Mouse (Mus musculus): ENCODE results near the gene Pnliprp1. TPM values are rescaled to one million over a fixed set of nuclear protein-coding genes. Genes with fewer than 3 reads are reported as not detected.

Pnliprp1 gene
- polyA plus RNA-seq, 1 experiment from 2014 or later: not detected

DNA sequence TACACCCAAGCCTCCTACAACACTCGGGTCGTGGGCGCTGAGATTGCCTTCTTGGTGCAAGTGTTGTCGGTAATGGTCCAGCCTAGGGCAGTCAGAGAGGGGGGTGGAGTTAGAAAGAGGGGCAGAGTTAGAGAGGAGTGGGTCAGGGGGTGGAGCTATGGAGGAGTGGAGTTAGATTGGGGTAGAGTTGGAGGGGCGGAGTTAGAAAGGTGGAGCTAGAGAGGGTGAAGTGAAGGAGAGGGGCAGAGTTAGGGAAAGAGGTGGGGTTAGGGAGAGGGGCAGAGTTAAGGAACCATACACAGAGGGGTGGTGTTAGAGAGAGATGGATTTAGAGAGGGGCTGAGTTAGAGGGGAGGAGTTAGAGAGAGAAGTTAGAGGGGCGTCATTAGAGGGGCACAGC lies 33.6 kb downstream of the Pnliprp1 start:
- H3K4me2 ChIP-seq (ENCODE audit: low read length): no peak overlapping the region
- peak; percentile 27; the same call in 1 of the 2 replicates for ATAC-seq
- no peaks in the 10 kb centered on the region for H3K27me3 ChIP-seq (replicated peaks; ENCODE audit: control insufficient read depth, insufficient read depth, low read length)
- 22% methylated on average over 6 of the region's 6 CpGs for WGBS
- no peak overlapping the region for H3K9ac ChIP-seq (ENCODE audit: low read depth, low read length)
- H3K4me1 ChIP-seq (ENCODE audit: control insufficient read depth, insufficient read depth, low read depth, low read length): no peaks in the 10 kb centered on the region
- H3K36me3 ChIP-seq (ENCODE audit: control insufficient read depth, insufficient read depth, low read length): no peaks in the 10 kb centered on the region
- no peaks in the 10 kb centered on the region for H3K9me3 ChIP-seq (ENCODE audit: control insufficient read depth, low read length)
- H3K27ac ChIP-seq (ENCODE audit: low read depth, low read length): no peak overlapping the region
- no peak overlapping the region for H3K4me3 ChIP-seq (ENCODE audit: low read length)

DNA sequence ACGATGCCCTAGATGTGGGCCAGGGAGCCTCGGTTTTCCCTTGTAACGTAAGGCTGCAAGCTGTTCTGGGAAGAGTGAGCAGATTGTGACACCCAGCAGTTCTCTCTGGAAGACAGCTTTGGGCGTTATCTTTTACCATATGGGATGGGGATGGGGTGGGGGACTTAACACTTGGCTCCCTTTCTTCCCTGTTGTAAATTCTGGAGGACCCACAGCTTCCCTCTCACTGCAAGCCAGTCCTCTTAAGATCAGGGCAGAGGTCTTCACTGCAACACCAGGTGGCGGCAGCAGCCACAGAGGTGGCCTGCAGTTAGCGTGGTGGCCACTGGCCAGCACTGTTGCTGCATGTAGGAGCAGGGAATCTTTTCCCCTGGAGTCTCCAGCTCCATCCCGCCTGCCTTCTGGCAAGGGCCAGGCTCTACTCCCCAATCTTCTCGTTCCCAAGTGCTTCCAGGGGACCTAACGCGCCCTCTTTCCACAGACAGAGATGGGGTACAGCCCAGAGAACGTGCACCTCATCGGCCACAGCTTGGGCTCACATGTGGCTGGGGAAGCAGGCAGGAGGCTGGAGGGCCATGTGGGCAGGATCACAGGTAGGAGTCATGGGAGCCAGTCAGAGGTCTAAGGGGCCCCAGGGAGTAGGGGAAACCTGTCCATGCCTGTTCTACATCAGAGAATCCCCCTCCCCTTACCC lies 34.3 kb downstream of the Pnliprp1 start:
- Histone ChIP-seq H3K9me3 (ENCODE audit: control insufficient read depth, low read length) (no peaks in the 10 kb centered on the region), H3K4me3 (ENCODE audit: low read length) (no peak overlapping the region), H3K27me3 (replicated peaks; ENCODE audit: control insufficient read depth, insufficient read depth, low read length) (no peaks in the 10 kb centered on the region), H3K27ac (ENCODE audit: low read depth, low read length) (no peak overlapping the region), H3K4me1 (ENCODE audit: control insufficient read depth, insufficient read depth, low read depth, low read length) (no peaks in the 10 kb centered on the region; the same call in 1 of the 2 replicates), H3K4me2 (ENCODE audit: low read length) (peak overlapping the region; percentile 7; the same call in 1 of the 2 replicates), H3K36me3 (ENCODE audit: control insufficient read depth, insufficient read depth, low read length) (no peaks in the 10 kb centered on the region), H3K9ac (ENCODE audit: low read depth, low read length) (no peak overlapping the region; the same call in 1 of the 2 replicates)
- WGBS: 10% methylated on average over 12 of the region's 12 CpGs
- ATAC-seq: peak; percentile 85

DNA sequence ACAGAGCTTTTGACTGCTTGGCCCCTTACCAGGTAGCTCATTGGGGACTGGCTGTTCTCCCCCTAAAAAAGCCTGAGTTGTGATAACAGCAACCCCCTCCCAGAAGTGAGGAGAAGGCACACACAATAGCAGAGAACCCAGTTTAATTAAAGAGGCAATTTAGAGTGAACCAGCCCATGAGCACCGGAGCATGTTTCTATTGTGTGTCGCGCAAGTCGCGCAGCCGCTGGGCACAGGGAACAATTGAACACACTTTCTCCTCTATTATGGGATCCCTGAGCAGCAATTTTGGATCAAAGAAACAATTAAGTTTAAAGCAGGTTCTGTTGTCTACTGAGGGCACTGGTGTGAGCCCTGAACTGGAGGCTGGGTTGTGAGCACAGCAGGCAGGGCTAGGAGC lies 38.6 kb downstream of the Pnliprp1 start:
- Histone ChIP-seq H3K4me3 (ENCODE audit: low read length) (no peak overlapping the region), H3K9ac (ENCODE audit: low read depth, low read length) (no peak overlapping the region), H3K27ac (ENCODE audit: low read depth, low read length) (no peak overlapping the region), H3K4me2 (ENCODE audit: low read length) (no peak overlapping the region), H3K36me3 (ENCODE audit: control insufficient read depth, insufficient read depth, low read length) (no peaks in the 10 kb centered on the region), H3K27me3 (replicated peaks; ENCODE audit: control insufficient read depth, insufficient read depth, low read length) (no peaks in the 10 kb centered on the region), H3K4me1 (ENCODE audit: control insufficient read depth, insufficient read depth, low read depth, low read length) (no peaks in the 10 kb centered on the region; the same call in 1 of the 2 replicates), H3K9me3 (ENCODE audit: control insufficient read depth, low read length) (no peaks in the 10 kb centered on the region)
- no peak for ATAC-seq
- WGBS: 36% methylated on average over 6 of the region's 6 CpGs

DNA sequence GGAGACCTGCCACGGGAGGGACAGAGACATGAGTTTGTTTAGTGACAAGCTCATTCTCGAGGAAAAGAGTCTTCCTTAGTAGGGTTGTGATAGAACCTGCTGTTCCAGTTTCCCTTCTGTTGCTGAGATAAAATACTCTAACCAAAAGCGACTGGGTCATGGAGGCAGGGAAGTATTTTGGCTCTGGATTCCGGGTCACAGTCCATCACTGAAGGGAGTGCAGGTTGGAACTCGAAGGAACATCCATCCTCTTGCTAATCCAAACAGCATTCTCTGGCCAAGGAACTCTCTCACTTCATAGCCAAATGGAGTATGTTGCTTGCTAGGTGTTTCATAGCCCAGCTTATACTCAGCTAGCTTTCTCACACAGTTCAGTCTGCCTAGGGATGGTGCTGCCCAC lies 47.8 kb downstream of the Pnliprp1 start:
- Histone ChIP-seq H3K9me3 (ENCODE audit: control insufficient read depth, low read length) (no peaks in the 10 kb centered on the region), H3K9ac (ENCODE audit: low read depth, low read length) (no peak overlapping the region), H3K4me1 (ENCODE audit: control insufficient read depth, insufficient read depth, low read depth, low read length) (no peaks in the 10 kb centered on the region), H3K4me2 (ENCODE audit: low read length) (no peak overlapping the region), H3K27me3 (replicated peaks; ENCODE audit: control insufficient read depth, insufficient read depth, low read length) (no peaks in the 10 kb centered on the region), H3K27ac (ENCODE audit: low read depth, low read length) (no peak overlapping the region), H3K36me3 (ENCODE audit: control insufficient read depth, insufficient read depth, low read length) (no peaks in the 10 kb centered on the region), H3K4me3 (ENCODE audit: low read length) (no peak overlapping the region)
- 77% methylated on average over 5 of the region's 5 CpGs for WGBS
- no peak for ATAC-seq

DNA sequence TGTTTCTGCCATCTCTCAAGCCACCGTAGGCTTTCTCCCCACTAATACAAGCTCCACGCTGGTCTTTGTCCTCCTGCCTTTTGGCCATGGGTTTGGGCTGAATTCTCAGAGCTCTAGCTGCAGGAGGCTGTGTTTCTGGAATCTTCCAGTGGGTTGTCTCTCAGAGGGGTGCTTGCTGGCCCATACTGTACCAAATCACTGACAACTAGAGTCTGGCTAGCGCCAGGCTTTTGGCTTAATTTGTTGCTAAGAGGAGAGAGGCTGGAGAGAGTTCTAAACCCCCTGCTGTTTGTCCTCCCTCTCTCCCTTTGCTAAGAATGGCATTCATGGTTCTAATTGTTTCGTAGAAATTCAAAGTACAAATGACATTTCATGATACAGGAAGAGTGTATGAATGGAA lies 52.9 kb downstream of the Pnliprp1 start:
- H3K4me3 ChIP-seq (ENCODE audit: low read length): no peak overlapping the region
- H3K36me3 ChIP-seq (ENCODE audit: control insufficient read depth, insufficient read depth, low read length): no peaks in the 10 kb centered on the region
- 0 out of 2 replicates have a peak, but pooled peaks have one; percentile 31 for ATAC-seq
- H3K4me1 ChIP-seq (ENCODE audit: control insufficient read depth, insufficient read depth, low read depth, low read length): peaks cover 10% of the 10 kb centered on the region
- H3K4me2 ChIP-seq (ENCODE audit: low read length): no peak overlapping the region
- H3K27me3 ChIP-seq (replicated peaks; ENCODE audit: control insufficient read depth, insufficient read depth, low read length): no peaks in the 10 kb centered on the region
- H3K9ac ChIP-seq (ENCODE audit: low read depth, low read length): no peak overlapping the region
- H3K9me3 ChIP-seq (ENCODE audit: control insufficient read depth, low read length): no peaks in the 10 kb centered on the region
- no peak overlapping the region for H3K27ac ChIP-seq (ENCODE audit: low read depth, low read length)
- WGBS: 28% methylated on average over 4 of the region's 4 CpGs

DNA sequence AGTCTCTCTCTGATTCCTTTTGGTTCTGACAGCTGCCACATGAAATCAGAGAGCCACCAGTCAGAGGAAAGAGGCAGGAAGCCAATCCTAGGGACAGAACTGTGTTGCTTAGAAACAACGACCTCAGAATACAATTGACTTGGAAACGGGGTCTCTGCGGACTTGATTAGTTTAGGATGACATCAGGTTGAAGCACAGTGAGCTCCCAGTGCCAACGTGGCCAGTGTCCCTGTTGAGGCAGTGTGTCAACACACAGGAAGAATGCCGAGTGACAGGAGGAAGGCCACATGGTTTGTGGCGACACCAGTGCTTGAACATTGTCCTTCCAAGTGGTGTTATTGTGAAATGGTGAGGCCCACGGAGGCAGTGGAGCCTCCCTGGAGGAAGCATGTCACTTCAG lies 55.3 kb downstream of the Pnliprp1 start:
- H3K9me3 ChIP-seq (ENCODE audit: control insufficient read depth, low read length): no peaks in the 10 kb centered on the region
- no peak overlapping the region for H3K9ac ChIP-seq (ENCODE audit: low read depth, low read length)
- peak; percentile 73 for ATAC-seq
- 26% methylated on average over 7 of the region's 7 CpGs for WGBS
- no peak overlapping the region for H3K27ac ChIP-seq (ENCODE audit: low read depth, low read length)
- H3K4me1 ChIP-seq (ENCODE audit: control insufficient read depth, insufficient read depth, low read depth, low read length): peaks cover 15% of the 10 kb centered on the region
- no peaks in the 10 kb centered on the region for H3K27me3 ChIP-seq (replicated peaks; ENCODE audit: control insufficient read depth, insufficient read depth, low read length)
- no peak overlapping the region for H3K4me3 ChIP-seq (ENCODE audit: low read length)
- no peaks in the 10 kb centered on the region for H3K36me3 ChIP-seq (ENCODE audit: control insufficient read depth, insufficient read depth, low read length)
- H3K4me2 ChIP-seq (ENCODE audit: low read length): 0 out of 2 replicates have a peak overlapping the region, but pooled peaks have one; percentile 14

DNA sequence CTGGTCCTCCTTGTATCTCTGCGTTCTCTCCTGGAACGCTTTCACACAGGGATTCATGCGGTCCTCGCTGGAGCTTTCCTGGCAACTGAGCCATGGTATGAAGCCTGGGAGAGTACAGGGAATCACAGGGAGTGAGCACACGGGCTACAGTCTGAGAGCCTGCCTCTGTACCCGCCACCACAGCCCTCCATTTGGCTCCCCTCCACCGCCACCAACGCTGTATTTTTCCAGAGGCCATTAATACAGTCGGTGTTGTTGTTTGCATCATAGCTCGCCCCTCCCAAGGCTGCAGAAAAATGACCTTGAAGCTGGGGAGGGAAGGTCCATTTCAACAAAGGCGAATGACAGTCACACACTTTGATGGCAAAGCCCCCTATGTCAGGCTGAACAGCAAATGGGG lies 60.5 kb downstream of the Pnliprp1 start:
- WGBS: 47% methylated on average over 11 of the region's 11 CpGs
- no peaks in the 10 kb centered on the region for H3K27me3 ChIP-seq (replicated peaks; ENCODE audit: control insufficient read depth, insufficient read depth, low read length)
- peak overlapping the region; percentile 22; the same call in 1 of the 2 replicates for H3K9ac ChIP-seq (ENCODE audit: low read depth, low read length)
- no peak overlapping the region for H3K4me3 ChIP-seq (ENCODE audit: low read length)
- H3K4me2 ChIP-seq (ENCODE audit: low read length): no peak overlapping the region
- no peaks in the 10 kb centered on the region for H3K9me3 ChIP-seq (ENCODE audit: control insufficient read depth, low read length)
- no peaks in the 10 kb centered on the region for H3K36me3 ChIP-seq (ENCODE audit: control insufficient read depth, insufficient read depth, low read length)
- H3K4me1 ChIP-seq (ENCODE audit: control insufficient read depth, insufficient read depth, low read depth, low read length): peaks cover 7% of the 10 kb centered on the region
- no peak overlapping the region for H3K27ac ChIP-seq (ENCODE audit: low read depth, low read length)
- ATAC-seq: peak; percentile 70

Other genes starting within 250 kb of the Pnliprp1 start
- gene Ccdc172, start 216.9 kb upstream of the Pnliprp1 start, polyA plus RNA-seq (2015; fragmentation: Nextera tagmentation; extraction: Ambion mirVana): 0.24 TPM in 1 of 2 replicates, not detected in the other
- gene Pnlip, start 76.4 kb upstream of the Pnliprp1 start, polyA plus RNA-seq (2015; fragmentation: Nextera tagmentation; extraction: Ambion mirVana): 1.5 and 2.4 TPM in 2 replicates
- gene Pnliprp2, start 30.8 kb downstream of the Pnliprp1 start, polyA plus RNA-seq (2015; fragmentation: Nextera tagmentation; extraction: Ambion mirVana): 0.10 and 0.13 TPM in 2 replicates
- not detected in 2 replicates for gene 1700019N19Rik, start 65.6 kb downstream of the Pnliprp1 start, polyA plus RNA-seq (2015; fragmentation: Nextera tagmentation; extraction: Ambion mirVana)
- gene Eno4, start 214.5 kb downstream of the Pnliprp1 start, polyA plus RNA-seq (2015; fragmentation: Nextera tagmentation; extraction: Ambion mirVana): 2.1 and 2.2 TPM in 2 replicates
- 62.6 and 73.1 TPM in 2 replicates for gene Hspa12a, start 214.8 kb downstream of the Pnliprp1 start, polyA plus RNA-seq (2015; fragmentation: Nextera tagmentation; extraction: Ambion mirVana)

Measured in hindbrain, embryonic 16.5 days (tissue).